Mouse (Mus musculus): ENCODE measurements at regions not wholly inside any gene's neighbourhood (a gene's known extent, or its start where the extent isn't known, plus 50 kb on each side); places are given as distances from the start of the nearest gene placed in this dataset.

DNA sequence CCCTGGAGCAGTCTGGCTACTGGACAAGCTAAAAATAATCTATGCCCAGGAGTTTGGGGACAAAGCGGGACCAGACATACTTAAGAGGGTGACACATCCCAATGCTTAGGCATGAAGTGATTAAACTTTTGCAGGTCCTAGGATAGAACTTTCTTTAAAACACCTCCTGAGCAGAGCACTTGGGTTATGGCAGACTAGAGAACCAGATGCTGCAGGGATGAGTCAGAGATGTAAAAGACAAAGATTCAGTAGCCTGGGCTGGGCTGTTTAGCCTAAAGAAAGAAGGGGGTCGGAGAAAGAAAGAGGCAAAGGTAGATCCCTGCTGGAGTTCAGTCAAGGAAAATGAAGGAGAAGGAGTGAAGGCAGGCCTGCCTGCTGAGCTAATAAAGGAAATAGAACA, 249.0 kb downstream of the Pax3 start:
- H3K9me3 ChIP-seq (ENCODE audit: control insufficient read depth, low read length), result no peaks in the 10 kb centered on the region
- no peak overlapping the region for H3K9ac ChIP-seq (ENCODE audit: low read depth, low read length)
- H3K27me3 ChIP-seq (replicated peaks; ENCODE audit: control insufficient read depth, insufficient read depth, low read length), result 0 out of 2 replicates have a peak, but pooled peaks cover 3% of the 10 kb centered on the region
- H3K4me1 ChIP-seq (ENCODE audit: control insufficient read depth, insufficient read depth, low read depth, low read length), result no peaks in the 10 kb centered on the region
- no peak overlapping the region for H3K4me3 ChIP-seq (ENCODE audit: low read length)
- WGBS, result 75% methylated on average over 2 of the region's 2 CpGs
- ATAC-seq, result no peak
- no peaks in the 10 kb centered on the region for H3K36me3 ChIP-seq (ENCODE audit: control insufficient read depth, insufficient read depth, low read length)
- no peak overlapping the region for H3K4me2 ChIP-seq (ENCODE audit: low read length)
- no peak overlapping the region for H3K27ac ChIP-seq (ENCODE audit: low read depth, low read length)

DNA sequence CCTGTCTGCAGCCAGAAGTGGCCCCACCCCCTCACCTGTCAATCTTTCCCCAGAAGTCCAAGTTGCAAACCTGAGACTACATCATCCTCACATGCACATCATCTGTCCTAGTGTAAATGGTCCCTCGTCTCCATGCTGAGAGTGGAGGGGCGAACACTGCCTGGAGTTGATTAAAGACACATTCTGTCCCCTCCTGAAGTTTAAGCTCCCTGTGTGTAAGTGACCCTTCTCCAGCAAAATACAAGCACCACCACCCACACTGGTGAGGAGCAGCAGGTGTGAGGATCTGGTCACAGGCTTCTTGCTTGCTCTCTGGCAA, 252.6 kb downstream of the Pax3 start:
- ATAC-seq, result no peak
- no peak overlapping the region for H3K27ac ChIP-seq (ENCODE audit: low read depth, low read length)
- 55% methylated on average over 2 of the region's 2 CpGs for WGBS

DNA sequence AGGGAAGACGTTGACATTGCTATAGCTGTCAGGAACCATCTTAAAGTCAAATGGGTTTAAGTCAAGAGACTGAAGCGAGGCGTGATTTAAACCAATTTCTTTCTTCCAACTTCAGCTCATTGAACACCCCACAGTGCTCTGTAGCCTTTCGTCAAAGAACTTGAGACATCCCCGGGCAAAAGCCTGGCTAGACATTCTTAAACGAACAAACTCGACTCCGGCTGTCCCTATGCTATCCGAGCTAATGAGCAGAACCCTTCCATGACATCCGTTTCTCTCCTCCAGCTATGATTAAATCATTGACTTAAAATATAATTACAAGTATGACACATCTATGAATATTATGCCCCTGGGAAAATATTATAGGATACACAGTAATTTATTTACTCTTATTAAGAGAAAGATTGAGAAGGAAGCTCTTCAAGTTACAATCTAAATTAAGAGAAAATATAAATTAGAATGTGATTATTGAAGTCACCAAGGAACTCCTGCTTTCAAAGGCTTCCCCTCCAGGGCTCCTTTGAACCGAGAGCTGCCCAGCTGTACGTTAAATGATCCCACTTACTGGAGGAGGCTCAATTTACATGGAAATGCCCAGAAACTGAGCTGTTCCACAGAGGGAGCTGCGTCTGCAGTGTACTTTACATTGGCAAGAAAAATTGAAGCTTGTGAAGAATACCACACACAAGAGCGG, 253.2 kb downstream of the Pax3 start:
- no peak overlapping the region for H3K4me3 ChIP-seq (ENCODE audit: low read length)
- no peaks in the 10 kb centered on the region for H3K36me3 ChIP-seq (ENCODE audit: control insufficient read depth, insufficient read depth, low read length)
- no peaks in the 10 kb centered on the region for H3K9me3 ChIP-seq (ENCODE audit: control insufficient read depth, low read length)
- 0 out of 2 replicates have a peak, but pooled peaks cover 3% of the 10 kb centered on the region for H3K27me3 ChIP-seq (replicated peaks; ENCODE audit: control insufficient read depth, insufficient read depth, low read length)
- no peak overlapping the region for H3K9ac ChIP-seq (ENCODE audit: low read depth, low read length)
- no peak; the same call in 1 of the 2 replicates for ATAC-seq
- no peaks in the 10 kb centered on the region for H3K4me1 ChIP-seq (ENCODE audit: control insufficient read depth, insufficient read depth, low read depth, low read length)
- no peak overlapping the region for H3K27ac ChIP-seq (ENCODE audit: low read depth, low read length)
- WGBS, result 48% methylated on average over 14 of the region's 14 CpGs
- no peak overlapping the region for H3K4me2 ChIP-seq (ENCODE audit: low read length)

More for the DNA sequence above, 252.6 kb downstream of the Pax3 start:
- H3K36me3 ChIP-seq (ENCODE audit: control insufficient read depth, insufficient read depth, low read length), result no peaks in the 10 kb centered on the region
- no peaks in the 10 kb centered on the region for H3K9me3 ChIP-seq (ENCODE audit: control insufficient read depth, low read length)
- H3K27me3 ChIP-seq (replicated peaks; ENCODE audit: control insufficient read depth, insufficient read depth, low read length), result 0 out of 2 replicates have a peak, but pooled peaks cover 3% of the 10 kb centered on the region
- H3K4me3 ChIP-seq (ENCODE audit: low read length), result no peak overlapping the region
- no peak overlapping the region for H3K9ac ChIP-seq (ENCODE audit: low read depth, low read length)
- H3K4me2 ChIP-seq (ENCODE audit: low read length), result no peak overlapping the region
- H3K4me1 ChIP-seq (ENCODE audit: control insufficient read depth, insufficient read depth, low read depth, low read length), result no peaks in the 10 kb centered on the region

DNA sequence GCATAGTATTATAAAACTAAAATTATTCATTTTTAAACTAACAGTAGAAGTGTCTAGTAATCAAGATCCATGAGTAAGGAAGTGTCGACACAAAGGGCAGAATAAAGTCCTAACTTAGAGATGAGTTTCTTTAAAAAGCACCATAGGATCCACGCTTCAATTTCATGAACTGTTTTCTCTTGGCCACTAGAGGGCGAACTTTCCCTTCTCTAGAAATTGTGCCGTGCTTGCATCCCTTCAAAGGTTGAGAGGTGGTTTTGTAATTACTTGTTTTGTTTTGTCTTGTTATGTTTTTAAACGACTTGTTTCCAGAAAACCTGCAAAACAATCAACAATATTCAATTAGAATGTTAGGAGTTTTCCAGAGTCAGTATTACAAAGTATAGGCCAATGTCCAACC, 253.8 kb downstream of the Pax3 start:
- no peaks in the 10 kb centered on the region for H3K36me3 ChIP-seq (ENCODE audit: control insufficient read depth, insufficient read depth, low read length)
- H3K4me3 ChIP-seq (ENCODE audit: low read length), result no peak overlapping the region
- H3K9me3 ChIP-seq (ENCODE audit: control insufficient read depth, low read length), result no peaks in the 10 kb centered on the region
- H3K27me3 ChIP-seq (replicated peaks; ENCODE audit: control insufficient read depth, insufficient read depth, low read length), result 0 out of 2 replicates have a peak, but pooled peaks cover 3% of the 10 kb centered on the region
- no peak overlapping the region for H3K9ac ChIP-seq (ENCODE audit: low read depth, low read length)
- H3K4me2 ChIP-seq (ENCODE audit: low read length), result no peak overlapping the region
- no peaks in the 10 kb centered on the region for H3K4me1 ChIP-seq (ENCODE audit: control insufficient read depth, insufficient read depth, low read depth, low read length)
- no peak for ATAC-seq
- 5% methylated on average over 5 of the region's 5 CpGs for WGBS
- no peak overlapping the region for H3K27ac ChIP-seq (ENCODE audit: low read depth, low read length)

DNA sequence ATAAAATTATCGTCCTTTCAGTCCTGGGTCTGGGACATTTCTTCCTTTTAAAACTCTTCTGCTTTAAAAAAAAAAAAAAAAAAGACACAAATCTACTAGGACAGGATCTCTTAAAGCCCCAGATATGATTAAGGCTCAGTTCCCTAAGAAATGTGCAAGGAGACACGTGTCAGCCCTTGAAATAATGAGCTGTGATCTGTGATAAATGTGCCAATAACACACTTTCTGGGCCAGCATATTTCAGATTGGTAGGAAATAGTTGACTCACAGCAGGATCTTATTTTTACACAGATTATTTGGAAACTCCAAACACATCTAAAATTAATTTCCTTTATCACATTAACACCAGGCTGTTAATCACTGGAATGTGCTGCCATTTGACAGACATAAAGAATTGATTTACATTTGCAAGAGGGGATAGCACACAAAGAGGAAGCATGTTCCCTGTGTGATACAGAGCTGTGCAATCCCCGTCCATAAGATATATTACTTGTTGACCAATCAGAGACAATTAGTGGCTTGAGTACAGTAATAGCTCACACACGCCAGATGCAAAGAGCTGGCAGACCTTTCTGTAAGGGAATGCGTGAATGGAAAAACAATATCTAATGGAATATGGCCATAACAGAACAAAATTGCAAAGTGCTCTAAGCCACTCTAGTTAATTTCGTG, 263.7 kb downstream of the Pax3 start:
- Histone ChIP-seq H3K4me3 (ENCODE audit: low read length) (no peak overlapping the region), H3K4me2 (ENCODE audit: low read length) (no peak overlapping the region), H3K27ac (ENCODE audit: low read depth, low read length) (no peak overlapping the region), H3K36me3 (ENCODE audit: control insufficient read depth, insufficient read depth, low read length) (no peaks in the 10 kb centered on the region), H3K9me3 (ENCODE audit: control insufficient read depth, low read length) (no peaks in the 10 kb centered on the region), H3K27me3 (replicated peaks; ENCODE audit: control insufficient read depth, insufficient read depth, low read length) (no peaks in the 10 kb centered on the region), H3K4me1 (ENCODE audit: control insufficient read depth, insufficient read depth, low read depth, low read length) (no peaks in the 10 kb centered on the region), H3K9ac (ENCODE audit: low read depth, low read length) (no peak overlapping the region)
- 52% methylated on average over 6 of the region's 6 CpGs for WGBS
- ATAC-seq, result no peak

DNA sequence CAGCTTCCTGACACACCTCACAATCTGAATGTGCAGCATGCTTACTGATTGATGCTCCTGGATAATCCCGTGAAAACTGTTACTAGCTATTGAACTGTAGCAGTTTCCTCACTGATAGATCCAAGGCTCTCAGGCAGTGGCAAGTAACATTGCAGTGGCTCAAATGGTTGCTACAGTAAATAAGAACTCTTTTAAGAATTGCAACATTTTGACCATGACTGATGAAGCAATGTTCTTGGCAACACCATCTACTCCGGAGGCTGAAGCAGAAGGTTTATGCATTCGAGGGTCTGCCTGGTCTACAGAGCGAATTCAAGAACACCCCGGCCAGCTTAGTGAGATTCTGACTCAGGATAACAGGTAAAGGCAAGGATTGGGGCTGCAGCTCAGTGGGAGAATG, 264.7 kb downstream of the Pax3 start:
- ATAC-seq, result no peak
- Histone ChIP-seq H3K4me1 (ENCODE audit: control insufficient read depth, insufficient read depth, low read depth, low read length) (no peaks in the 10 kb centered on the region), H3K27ac (ENCODE audit: low read depth, low read length) (no peak overlapping the region), H3K27me3 (replicated peaks; ENCODE audit: control insufficient read depth, insufficient read depth, low read length) (no peaks in the 10 kb centered on the region), H3K9me3 (ENCODE audit: control insufficient read depth, low read length) (no peaks in the 10 kb centered on the region), H3K36me3 (ENCODE audit: control insufficient read depth, insufficient read depth, low read length) (no peaks in the 10 kb centered on the region), H3K4me2 (ENCODE audit: low read length) (no peak overlapping the region), H3K4me3 (ENCODE audit: low read length) (no peak overlapping the region), H3K9ac (ENCODE audit: low read depth, low read length) (no peak overlapping the region)
- 82% methylated on average over 5 of the region's 5 CpGs for WGBS

DNA sequence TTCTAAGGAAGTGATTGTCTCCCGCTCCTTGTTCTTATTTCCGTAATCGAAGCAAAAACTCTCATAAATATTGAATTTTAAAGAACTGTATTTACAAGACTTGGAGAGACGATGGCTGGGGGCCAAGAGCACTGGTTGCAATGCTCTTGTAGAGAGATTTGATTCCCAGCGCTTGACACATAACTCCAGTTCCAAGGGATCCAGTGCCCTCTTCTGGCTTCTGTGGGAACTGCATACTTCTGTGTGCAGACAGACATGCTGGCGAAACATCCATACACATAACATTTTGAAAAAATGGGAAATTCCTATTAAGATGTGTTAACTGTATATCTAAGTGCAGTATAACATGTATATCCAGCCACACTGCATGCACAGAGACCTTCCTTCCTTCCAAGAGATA, 266.3 kb downstream of the Pax3 start:
- H3K4me2 ChIP-seq (ENCODE audit: low read length), result no peak overlapping the region
- H3K4me1 ChIP-seq (ENCODE audit: control insufficient read depth, insufficient read depth, low read depth, low read length), result no peaks in the 10 kb centered on the region
- H3K4me3 ChIP-seq (ENCODE audit: low read length), result no peak overlapping the region
- no peaks in the 10 kb centered on the region for H3K27me3 ChIP-seq (replicated peaks; ENCODE audit: control insufficient read depth, insufficient read depth, low read length)
- H3K9me3 ChIP-seq (ENCODE audit: control insufficient read depth, low read length), result no peaks in the 10 kb centered on the region
- H3K27ac ChIP-seq (ENCODE audit: low read depth, low read length), result no peak overlapping the region
- no peak for ATAC-seq
- H3K9ac ChIP-seq (ENCODE audit: low read depth, low read length), result no peak overlapping the region
- 91% methylated on average over 6 of the region's 6 CpGs for WGBS
- no peaks in the 10 kb centered on the region for H3K36me3 ChIP-seq (ENCODE audit: control insufficient read depth, insufficient read depth, low read length)

DNA sequence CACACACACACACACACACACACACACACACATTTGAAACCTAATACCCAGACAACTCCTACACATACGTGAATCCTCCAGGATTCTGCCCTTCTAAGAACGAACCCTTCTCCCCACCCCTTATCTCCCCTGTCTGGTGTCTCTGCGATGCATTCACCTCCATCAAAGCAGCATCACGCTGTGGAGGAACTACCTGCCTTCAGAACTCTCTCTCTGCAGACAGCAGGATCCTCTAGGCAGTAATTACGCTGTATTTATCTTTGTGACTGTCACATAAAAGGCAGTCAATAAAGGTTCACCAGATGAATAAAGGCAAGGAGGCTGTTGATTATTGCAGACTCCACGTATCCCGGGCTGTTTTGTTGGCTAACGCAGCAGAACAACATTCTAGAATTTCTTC, 267.4 kb downstream of the Pax3 start:
- Histone ChIP-seq H3K27ac (ENCODE audit: low read depth, low read length) (no peak overlapping the region), H3K9me3 (ENCODE audit: control insufficient read depth, low read length) (no peaks in the 10 kb centered on the region), H3K9ac (ENCODE audit: low read depth, low read length) (0 out of 2 replicates have a peak overlapping the region, but pooled peaks have one; percentile 10), H3K4me1 (ENCODE audit: control insufficient read depth, insufficient read depth, low read depth, low read length) (no peaks in the 10 kb centered on the region), H3K4me2 (ENCODE audit: low read length) (peak overlapping the region; percentile 22), H3K27me3 (replicated peaks; ENCODE audit: control insufficient read depth, insufficient read depth, low read length) (no peaks in the 10 kb centered on the region), H3K4me3 (ENCODE audit: low read length) (no peak overlapping the region), H3K36me3 (ENCODE audit: control insufficient read depth, insufficient read depth, low read length) (no peaks in the 10 kb centered on the region)
- ATAC-seq, result no peak
- 30% methylated on average over 8 of the region's 8 CpGs for WGBS

DNA sequence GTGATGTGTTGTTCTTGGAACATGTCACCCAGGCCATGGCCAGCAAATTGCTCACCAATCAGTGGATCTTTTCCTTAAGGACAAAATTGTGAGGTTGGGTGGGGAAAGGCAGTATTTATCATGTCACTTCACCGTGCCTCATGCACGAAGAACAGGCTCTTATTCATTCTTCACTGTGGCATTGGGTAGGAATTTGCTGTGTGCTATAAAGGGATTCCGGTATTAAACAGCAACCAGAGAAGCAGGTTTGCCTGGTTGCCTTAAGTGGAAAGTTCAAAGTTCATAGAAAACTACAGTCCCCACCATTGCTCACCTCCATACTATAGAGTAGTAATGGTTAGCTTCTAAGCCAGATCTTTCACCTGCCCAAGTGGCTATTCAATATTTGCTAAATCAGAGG, 270.8 kb downstream of the Pax3 start:
- Histone ChIP-seq H3K9me3 (ENCODE audit: control insufficient read depth, low read length) (no peaks in the 10 kb centered on the region), H3K4me2 (ENCODE audit: low read length) (no peak overlapping the region), H3K27me3 (replicated peaks; ENCODE audit: control insufficient read depth, insufficient read depth, low read length) (no peaks in the 10 kb centered on the region), H3K4me3 (ENCODE audit: low read length) (no peak overlapping the region), H3K9ac (ENCODE audit: low read depth, low read length) (no peak overlapping the region), H3K4me1 (ENCODE audit: control insufficient read depth, insufficient read depth, low read depth, low read length) (no peaks in the 10 kb centered on the region), H3K27ac (ENCODE audit: low read depth, low read length) (no peak overlapping the region), H3K36me3 (ENCODE audit: control insufficient read depth, insufficient read depth, low read length) (no peaks in the 10 kb centered on the region)
- WGBS, result 88% methylated on average over 3 of the region's 3 CpGs
- no peak for ATAC-seq
